Mouse (Mus musculus) adipocyte (in vitro differentiated cells): Measurements from ENCODE around the gene Zfp287.
A peak's percentile ranks its signal among the peaks of the same experiment; 100 is the strongest.
"Not testable (repeated sequence)": the region's sequence is repeated elsewhere in the genome, so short reads cannot be mapped to it uniquely, and the experiment has no call there.

Source experiments
- DNase-seq: peaks from one replicate; pipeline ENCODE4 v3.0.0-alpha.2; 2016; ENCODE audit warnings: low spot score

The Zfp287 gene

GRCm38 (mm10) chr11:62731311-62732021 lies at the start of gene Zfp287:
Gene Zfp287 (minus strand): TSS chr11:62731905.
- DNase-seq: peak; percentile 72

DNA sequence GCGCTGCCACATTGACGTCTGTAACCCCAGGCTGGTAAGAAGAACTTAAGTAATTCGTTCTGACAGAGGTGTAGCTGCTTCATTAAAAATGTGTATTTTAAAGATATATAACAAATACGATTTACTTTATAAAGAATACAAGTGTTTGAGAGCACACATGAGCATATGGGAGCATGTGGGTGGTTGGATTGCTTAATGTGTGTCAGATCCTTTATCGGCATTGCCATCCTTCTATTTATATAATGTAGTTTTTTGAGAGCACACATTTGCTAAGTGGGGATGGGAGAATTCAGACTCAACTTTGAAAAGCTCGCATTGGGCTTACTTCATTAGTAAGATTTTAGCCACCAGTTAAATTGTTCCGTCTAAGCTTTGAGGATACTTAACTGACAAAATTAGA lies 44.8 kb upstream of the Zfp287 start:
- no peak for DNase-seq

- DNase-seq: no peak
These were observed 29.2 kb upstream of the Zfp287 start for GRCm38 (mm10) chr11:62760755-62761457.

DNA sequence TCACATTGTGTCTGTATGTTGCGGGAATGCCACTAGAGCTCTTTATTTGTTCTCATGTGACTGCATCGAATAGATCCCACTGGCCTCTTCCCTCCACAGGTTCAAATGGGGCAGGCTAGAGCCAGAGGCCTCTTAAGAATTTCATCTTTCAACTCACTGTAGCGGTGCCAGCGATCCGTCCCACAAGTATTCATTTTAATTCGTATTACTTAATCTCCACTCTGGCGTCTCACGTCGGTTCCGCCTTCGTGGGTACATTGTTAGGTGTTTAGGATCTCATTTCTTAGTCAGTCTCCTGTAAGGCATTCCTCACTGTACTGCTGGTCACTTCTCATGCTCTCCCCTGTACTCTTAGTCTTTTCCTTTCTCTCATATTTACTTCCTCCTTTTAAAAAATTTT lies 26.8 kb upstream of the Zfp287 start:
- no peak for DNase-seq

DNA sequence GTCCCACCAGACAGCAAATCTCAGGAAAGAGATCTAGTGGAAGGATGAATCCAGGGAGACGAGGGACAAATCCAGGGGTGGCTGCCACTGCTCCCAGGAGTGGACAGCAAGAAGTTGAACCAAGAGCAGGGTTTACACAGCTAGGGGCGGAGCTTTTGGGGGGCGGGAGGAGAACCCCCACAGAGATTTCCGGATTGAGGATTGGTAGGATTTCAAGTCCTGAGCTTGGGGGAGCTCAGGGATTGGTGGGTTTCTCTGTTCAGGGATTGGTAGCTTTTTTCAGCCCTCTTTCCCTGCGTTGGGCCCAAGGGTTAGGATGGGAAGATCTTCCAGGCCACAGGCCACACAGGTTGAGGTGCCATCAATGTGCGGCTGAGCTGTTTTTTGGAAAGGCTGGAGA lies 26.2 kb upstream of the Zfp287 start:
- no peak for DNase-seq

DNA sequence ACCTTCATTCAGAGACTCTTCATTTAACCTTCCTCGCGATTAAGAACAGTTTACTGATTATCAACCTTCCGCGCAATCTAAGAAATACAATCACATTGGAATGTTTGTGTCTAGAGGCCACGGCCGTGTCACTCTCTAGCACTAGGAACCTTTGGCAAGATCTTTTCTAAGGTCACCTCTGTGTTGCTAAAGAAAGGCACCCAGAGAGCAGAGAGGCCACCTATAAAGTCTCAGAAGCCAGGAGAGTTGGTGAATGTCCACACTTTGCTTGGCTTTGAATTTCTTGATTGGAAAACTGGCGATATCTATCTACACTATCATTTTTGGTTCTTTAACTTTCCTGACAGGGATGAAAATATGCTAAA lies 25.4 kb upstream of the Zfp287 start:
- no peak for DNase-seq

DNA sequence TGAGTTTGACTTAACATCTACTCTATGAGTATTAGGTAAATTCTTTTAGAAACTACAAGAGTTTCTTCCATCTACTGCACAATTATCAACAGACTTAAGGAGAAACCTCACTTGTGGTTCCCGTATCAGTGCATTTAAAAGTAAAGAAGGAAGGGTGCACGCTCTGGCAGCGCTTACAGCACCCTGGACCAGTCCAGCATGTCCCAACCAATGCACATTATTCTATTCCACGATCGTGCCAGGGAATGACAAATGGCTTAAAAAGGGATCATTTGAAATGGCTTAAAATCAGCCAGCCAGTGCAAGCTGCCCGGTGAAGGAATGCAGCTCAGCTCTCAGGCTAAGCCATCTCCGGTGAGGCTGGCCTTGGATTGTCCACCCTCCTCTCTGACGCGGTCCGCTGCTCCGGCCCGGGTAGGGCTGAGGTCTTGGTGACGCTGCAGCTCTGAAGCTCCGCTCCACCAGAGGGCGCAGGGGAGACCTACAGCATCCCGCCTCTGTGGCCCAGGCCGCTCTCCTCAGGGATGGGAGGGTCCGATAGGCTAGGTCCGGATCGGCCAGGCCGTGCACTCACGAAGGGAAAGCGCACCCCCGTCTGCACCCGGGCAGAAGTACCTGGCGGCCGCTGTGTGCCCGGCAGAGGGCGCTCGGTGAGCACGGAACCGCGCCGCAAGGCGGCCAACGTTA lies 24.9 kb upstream of the Zfp287 start:
- DNase-seq: peak; percentile 60

DNA sequence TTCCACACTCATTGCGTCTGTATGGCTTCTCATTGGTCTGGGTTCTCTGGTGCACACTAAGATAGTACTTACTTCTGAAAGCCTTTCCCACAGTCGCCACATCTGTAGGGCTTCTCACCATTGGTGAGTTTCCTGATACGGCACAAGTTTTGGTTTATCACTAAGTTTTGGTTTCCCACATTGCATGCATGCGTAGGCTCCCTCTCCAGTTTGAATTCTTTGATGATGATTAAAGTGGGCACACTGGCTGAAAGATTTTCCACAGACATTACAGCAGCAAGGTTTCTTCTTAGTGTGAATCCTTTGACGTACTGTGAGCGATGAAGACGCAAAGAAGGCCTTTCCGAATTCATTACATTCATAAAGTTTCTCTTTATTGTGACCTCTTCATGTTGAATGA lies 21.1 kb upstream of the Zfp287 start, which contains the start of gene Gm10428:
Gene Gm10428, plus strand, starts transcription at position 321 of the 400 bp plus-strand sequence.
- DNase-seq: no peak

GRCm38 (mm10) chr11:62752191-62752590 lies 20.5 kb upstream of the Zfp287 start:
- DNase-seq: no peak

- DNase-seq: not testable (repeated sequence)
These were observed 17.7 kb upstream of the Zfp287 start for GRCm38 (mm10) chr11:62749445-62749844.

DNA sequence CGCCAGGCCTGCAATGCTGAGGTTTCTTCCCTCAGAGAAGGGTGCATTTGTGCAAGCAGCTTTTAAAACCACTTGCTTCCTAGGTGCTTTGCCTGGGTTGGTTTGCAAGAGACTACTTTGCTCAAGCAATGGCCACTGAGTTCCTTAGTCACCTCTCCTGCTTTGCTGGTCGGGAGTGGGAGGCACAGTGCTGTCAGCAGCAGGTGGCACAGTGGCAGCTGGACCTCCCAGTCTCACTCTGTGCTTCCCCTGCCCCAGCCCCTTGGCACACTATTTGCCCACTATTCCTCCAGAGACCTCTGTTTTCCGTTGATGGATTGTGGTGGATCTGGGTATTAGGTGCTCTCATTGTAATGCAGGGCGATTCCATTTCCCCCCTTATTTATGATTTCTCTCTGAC lies 16.4 kb upstream of the Zfp287 start:
- no peak for DNase-seq

DNA sequence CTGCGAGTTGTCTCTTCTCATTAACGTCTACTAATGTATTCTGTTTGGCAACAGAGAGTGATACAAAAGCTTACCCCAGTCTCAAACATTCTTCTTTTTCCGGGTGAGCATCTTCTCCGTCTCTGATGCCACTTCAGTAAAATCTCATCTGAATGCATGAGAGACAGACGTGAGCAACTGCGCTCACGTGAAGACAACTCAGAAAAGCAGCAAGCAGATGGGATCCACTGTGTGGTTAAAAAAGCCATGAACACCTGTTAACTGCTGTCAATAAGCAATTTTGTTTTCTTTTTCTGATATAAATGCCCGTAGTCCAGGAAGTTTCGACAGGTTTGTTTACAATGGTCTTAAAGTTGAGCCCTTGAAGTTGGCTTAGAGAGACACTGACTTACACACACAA lies 15.5 kb upstream of the Zfp287 start:
- no peak for DNase-seq

DNA sequence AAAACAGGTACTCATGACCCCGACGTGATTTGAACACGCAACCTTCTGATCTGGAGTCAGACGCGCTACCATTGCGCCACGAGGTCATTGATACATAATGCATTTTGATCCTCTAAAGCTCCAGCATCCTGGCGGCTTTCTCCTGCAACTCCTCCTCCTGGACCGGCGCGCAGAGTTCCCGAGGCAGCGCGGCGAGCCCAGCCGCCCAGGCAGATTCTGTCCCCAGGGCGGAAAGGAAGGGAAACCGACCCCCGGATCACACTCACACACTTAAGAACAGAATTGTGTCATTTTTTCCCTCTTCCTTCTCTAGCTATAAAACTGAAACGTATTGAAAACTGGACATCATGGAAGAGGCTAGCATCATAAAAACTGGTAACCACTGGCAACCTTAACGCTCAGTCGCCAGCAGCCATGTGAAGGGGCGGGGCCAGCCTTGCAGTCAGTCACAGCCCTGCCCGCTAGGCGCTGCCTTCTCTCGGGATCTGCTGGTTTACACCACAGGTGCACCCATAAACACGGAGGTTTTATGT lies 14.4 kb upstream of the Zfp287 start:
- DNase-seq: no peak

- DNase-seq: peak; percentile 71
These were observed 12.4 kb upstream of the Zfp287 start for GRCm38 (mm10) chr11:62744103-62744502.

DNA sequence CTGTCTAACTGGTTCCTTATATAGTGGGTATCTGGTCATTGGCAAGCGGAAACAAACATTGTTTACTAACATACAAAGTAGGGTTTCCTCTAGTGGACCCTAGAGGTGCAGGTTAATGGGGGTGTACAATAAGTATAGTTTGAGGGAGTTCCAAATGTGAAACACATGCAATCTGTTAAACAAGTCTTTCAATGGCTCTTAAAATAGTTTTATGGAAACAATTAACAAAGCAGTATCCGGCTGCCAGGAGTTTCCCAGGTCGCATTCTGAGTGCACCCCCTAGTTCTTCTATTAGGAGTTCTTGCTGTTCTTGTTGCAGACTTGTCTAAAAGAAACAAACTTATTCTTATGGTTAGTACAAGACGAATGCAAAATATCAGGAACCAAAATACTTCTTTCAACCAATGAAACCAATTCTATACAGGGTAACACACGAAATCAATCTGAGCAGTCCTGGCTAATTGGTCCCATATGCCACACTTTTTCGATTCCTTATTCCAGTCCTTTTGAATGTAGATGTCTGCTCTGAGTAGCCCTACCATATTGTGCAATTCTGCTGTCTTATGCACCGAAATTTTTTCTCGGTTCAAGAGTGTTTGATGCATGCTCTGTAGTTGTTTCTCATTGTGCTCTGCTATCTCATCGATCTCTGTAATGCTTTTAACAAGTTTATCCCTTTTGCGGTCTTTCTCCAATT lies 10.7 kb upstream of the Zfp287 start:
- DNase-seq: no peak

DNA sequence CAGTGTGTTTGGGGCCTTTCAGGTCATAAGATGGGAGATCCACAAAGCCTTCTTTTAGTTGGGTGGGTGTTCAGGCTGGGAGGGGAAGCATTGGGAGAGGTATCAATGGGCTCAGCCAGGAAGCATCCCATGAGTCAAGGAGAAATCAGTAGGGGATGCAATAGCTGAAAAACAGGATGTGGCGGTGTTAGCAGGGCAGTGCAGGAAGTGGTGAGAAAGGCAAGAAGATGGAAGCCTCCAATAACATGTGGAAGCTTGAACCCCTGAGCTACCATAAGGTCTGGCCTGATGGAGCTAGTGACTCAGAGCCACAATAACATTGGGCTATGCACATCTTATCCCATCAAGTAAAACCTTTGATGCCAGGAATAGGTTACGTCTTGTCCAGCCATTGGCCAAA lies 9.5 kb upstream of the Zfp287 start:
- no peak for DNase-seq

GRCm38 (mm10) chr11:62732665-62733064 lies 960 bp upstream of the Zfp287 start:
- DNase-seq: no peak

DNA sequence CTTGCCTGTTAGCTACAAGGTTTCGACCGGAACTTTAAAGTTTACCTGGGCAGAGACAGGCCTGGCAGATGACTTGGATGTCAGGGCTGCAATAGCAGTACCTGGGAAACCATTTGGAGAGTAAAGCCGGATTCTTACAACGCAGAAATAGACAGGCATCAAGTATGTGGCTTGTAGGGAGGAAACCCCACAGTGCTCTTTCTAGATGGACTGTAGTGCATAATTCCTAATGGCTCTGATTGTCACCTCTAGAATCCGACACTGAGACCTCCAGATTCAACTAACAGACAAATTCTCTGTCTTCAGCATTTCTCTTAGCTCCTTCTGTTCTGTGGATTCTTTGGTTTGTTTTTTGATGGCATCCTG lies 300 bp upstream of the Zfp287 start:
- no peak for DNase-seq

GRCm38 (mm10) chr11:62728276-62728675 lies 3.4 kb downstream of the Zfp287 start:
- no peak for DNase-seq

- DNase-seq: no peak
These were observed 21.0 kb downstream of the Zfp287 start for GRCm38 (mm10) chr11:62710657-62711056.

DNA sequence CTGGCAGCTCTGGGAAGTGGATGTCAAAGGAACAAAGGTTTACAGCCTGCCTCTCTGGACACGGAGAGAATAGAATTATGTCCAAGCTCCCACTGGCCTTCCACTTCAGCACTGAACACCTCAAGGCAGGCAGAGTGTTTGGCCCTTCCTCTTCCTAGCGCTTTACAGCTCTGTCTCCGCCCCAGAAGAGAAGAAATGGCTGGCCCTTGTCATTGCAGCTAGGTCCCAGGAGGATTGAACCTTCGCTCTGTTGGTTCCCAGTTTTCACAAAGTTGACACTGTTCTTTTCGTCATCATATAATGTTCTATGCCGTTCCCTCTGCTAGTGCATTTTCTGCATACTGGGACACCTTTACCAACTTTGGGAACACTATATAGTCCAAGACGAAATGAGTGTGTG lies 23.5 kb downstream of the Zfp287 start:
- DNase-seq: no peak

- DNase-seq: no peak
These were observed 25.6 kb downstream of the Zfp287 start for GRCm38 (mm10) chr11:62706141-62706540.
